Mouse (Mus musculus) brain, embryonic 14.5 days (tissue): ENCODE results near the gene Itpa.

Source experiments
- CTCF ChIP-seq: fragments of 200-500 bp; IDR thresholded peaks from 2 replicates; pipeline ENCODE4 v1.5.1; 2012; ENCODE audit warnings: inconsistent platforms, mild to moderate bottlenecking, moderate library complexity, borderline replicate concordance; ENCODE audit not compliant: insufficient read depth, insufficient read length; ENCODE audit errors: extremely low read depth
- POLR2A ChIP-seq: fragments of 200-500 bp; IDR thresholded peaks from 2 replicates; pipeline ENCODE4 v1.6.1; 2012; ENCODE audit warnings: mild to moderate bottlenecking, inconsistent platforms, borderline replicate concordance; ENCODE audit not compliant: poor library complexity, insufficient read depth, insufficient read length, severe bottlenecking; ENCODE audit errors: extremely low read depth

DNA sequence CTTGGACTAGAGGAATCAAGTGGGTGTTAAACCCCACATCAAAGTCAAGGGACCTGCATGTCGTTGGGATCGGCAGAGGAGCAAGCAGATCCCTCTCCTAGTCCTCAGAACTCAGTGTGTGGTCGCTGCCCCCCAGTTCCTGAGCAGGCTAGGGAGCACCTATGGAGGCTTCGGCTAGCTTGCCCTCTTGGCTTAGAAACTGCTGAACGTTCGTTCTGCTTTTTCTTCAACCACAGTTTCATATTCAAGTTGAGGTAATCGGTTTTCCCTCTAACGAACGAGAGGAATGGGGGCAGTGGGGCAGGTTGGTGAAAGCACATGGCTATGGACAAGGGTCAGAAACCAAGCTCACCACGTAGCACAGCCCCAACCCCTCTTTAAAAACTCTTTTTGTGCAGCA lies 39.6 kb downstream of the Itpa start:
- TF ChIP-seq POLR2A: no peak
- TF ChIP-seq CTCF: no peak
